Mouse (Mus musculus) erythroblast, embryonic 14.5 days (primary cell): Measurements from ENCODE around the gene Zfp593.

ENCODE experiments used
- GATA1 ChIP-seq: IDR thresholded peaks from 2 replicates; pipeline ENCODE4 v1.6.1; 2012; ENCODE audit warnings: low read length, inconsistent platforms, mixed read lengths
- TAL1 ChIP-seq: IDR thresholded peaks from 3 replicates; pipeline ENCODE4 v1.6.1; 2012; ENCODE audit warnings: low read length, inconsistent platforms, mixed read lengths

- TF ChIP-seq TAL1 (no peak), GATA1 (no peak)
These were observed 4.3 kb upstream of the Zfp593 start for GRCm38 (mm10) chr4:134249651-134250050.
